Mouse (Mus musculus) kidney, adult 2 months (tissue): ENCODE measurements around the gene Naaladl1. TPM values are rescaled to one million over a fixed set of nuclear protein-coding genes. Genes with fewer than 3 reads are reported as not detected.
"Not testable (repeated sequence)": the region's sequence is repeated elsewhere in the genome, so short reads cannot be mapped to it uniquely, and the experiment has no call there.

Experiments used
- DNase-seq: peaks from one replicate; pipeline ENCODE4 v3.0.0; 2021
- H3K27ac ChIP-seq: fragments of 200-500 bp; 2 replicates; pipeline ENCODE4 v1.5.1; 2012; ENCODE audit warnings: low read depth, low read length, control low read depth, inconsistent platforms; ENCODE audit not compliant: insufficient read depth
- H3K27me3 ChIP-seq: fragments of 200-500 bp; replicated peaks from 2 replicates; pipeline ENCODE4 v1.6.1; 2012; ENCODE audit warnings: mild to moderate bottlenecking, moderate library complexity, low read length, inconsistent platforms; ENCODE audit not compliant: control insufficient read depth, insufficient read depth
- H3K36me3 ChIP-seq: fragments of 200-500 bp; 2 replicates; pipeline ENCODE4 v1.6.1; 2012; ENCODE audit warnings: mild to moderate bottlenecking, moderate library complexity, low read length, inconsistent platforms; ENCODE audit not compliant: control insufficient read depth, insufficient read depth
- H3K4me1 ChIP-seq: fragments of 200-500 bp; 2 replicates; pipeline ENCODE4 v1.6.1; 2011; ENCODE audit warnings: low read length; ENCODE audit not compliant: control insufficient read depth, insufficient read depth
- H3K4me3 ChIP-seq: fragments of 200-500 bp; 2 replicates; pipeline ENCODE4 v1.5.1; 2011; ENCODE audit warnings: mild to moderate bottlenecking, low read depth, low read length, control low read depth; ENCODE audit not compliant: insufficient read depth
- CTCF ChIP-seq: fragments of 200-500 bp; conservative IDR thresholded peaks from 2 replicates; pipeline ENCODE4 v1.5.1; 2011; ENCODE audit warnings: low read depth, mild to moderate bottlenecking, control low read depth, low read length, moderate library complexity, mixed read lengths; ENCODE audit not compliant: insufficient read depth, insufficient read length
- POLR2A ChIP-seq: fragments of 200-500 bp; IDR thresholded peaks from one replicate; pipeline ENCODE4 v1.6.1; 2011; ENCODE audit warnings: low read depth, low read length, control low read depth
- WGBS: fragments of 180-500 bp; shearing (Covaris S2); methylation state at CpG from one replicate; pipeline ENCODE4 v1.1.7; 2018; 5-methylcytosine and 5-hydroxymethylcytosine counted together
- polyA plus RNA-seq: library from polyadenylated mRNA; depleted of rRNA; stranded (reverse); fragments of >200 nt; gene quantifications from 2 replicates; pipeline ENCODE4 v1.2.3, GENCODE M21; 2012

The Naaladl1 gene
- polyA plus RNA-seq, 1 experiment, result 2.0 TPM

DNA sequence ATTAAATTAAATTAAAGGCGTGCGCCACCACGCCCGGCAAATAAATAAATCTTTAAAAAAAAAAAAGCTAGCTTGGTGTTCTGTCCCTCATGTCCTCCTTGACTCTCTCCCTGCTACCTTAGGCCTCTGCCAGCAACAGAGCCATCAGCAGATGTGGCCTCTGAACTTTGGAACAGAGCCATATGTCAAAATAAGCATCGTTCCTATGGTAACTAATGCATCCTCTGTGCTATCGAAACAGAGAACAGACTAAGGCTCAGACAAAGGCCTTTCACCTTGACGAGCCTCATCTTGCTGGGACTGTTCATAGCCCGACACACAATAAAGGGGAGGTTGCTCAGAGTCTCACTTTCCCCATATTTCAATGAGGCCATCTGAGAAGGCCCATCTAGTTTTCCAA is 17.7 kb downstream of the Naaladl1 start:
- H3K27ac ChIP-seq, result no peak overlapping the region
- H3K27me3 ChIP-seq, result no peaks in the 10 kb centered on the region

DNA sequence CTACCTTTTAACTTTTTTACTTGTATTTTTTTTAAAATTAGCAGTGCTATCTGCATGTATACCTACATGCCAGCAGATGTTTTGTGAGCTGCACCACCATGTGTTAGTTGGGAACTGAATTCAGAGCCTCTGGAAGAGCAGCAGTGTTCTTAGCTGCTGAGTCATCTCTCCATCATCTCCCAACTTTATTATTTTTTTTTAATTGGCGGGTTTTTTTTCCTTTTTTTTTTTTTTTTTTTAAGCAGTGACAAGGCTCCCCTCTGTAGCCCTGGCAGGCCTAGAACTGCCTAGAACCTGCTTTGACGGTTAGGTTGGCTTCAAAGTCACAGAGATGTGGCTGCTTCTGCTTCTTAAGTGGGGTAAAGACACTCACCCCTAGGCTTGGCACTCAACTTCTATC is 19.3 kb downstream of the Naaladl1 start:
- no peaks in the 10 kb centered on the region for H3K36me3 ChIP-seq
- WGBS, result 65% methylated on average over 2 of the region's 2 CpGs
- peaks cover 2% of the 10 kb centered on the region; the same call in 1 of the 2 replicates for H3K4me1 ChIP-seq
- DNase-seq, result no peak
- no peak overlapping the region for H3K27ac ChIP-seq
- TF ChIP-seq CTCF (no peak), POLR2A (no peak)
- no peak overlapping the region for H3K4me3 ChIP-seq
- H3K27me3 ChIP-seq, result no peaks in the 10 kb centered on the region

More for the DNA sequence above, 17.7 kb downstream of the Naaladl1 start:
- no peak for TF ChIP-seq POLR2A
- TF ChIP-seq CTCF, result no peak
- no peaks in the 10 kb centered on the region for H3K36me3 ChIP-seq
- H3K4me1 ChIP-seq, result peaks cover 5% of the 10 kb centered on the region; the same call in 1 of the 2 replicates
- no peak overlapping the region for H3K4me3 ChIP-seq
- no peak for DNase-seq
- WGBS, result 64% methylated on average over 8 of the region's 8 CpGs

DNA sequence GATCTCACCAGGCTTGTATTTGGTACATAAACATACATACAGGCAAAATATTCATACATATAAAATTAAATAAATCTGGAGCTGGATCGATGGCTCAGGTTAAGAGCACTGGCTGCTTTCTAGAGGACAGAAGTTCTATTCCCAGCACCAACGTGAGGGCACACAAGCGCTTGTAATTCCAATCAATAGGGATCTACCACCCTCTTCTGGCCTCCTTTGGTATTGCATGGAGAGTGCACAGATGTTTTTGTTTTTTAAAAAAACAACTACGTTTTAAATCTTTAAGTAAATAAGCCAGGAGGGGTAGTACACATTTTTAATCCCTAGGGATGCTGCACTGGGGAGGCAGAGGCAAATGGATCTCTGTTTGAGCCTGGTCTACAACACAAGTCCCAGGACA is 20.7 kb downstream of the Naaladl1 start:
- TF ChIP-seq POLR2A (no peak), CTCF (peak; percentile 61)
- peak; percentile 74 for DNase-seq
- H3K27ac ChIP-seq, result no peak overlapping the region
- no peak overlapping the region for H3K4me3 ChIP-seq
- 27% methylated on average over 4 of the region's 4 CpGs for WGBS
- H3K27me3 ChIP-seq, result no peaks in the 10 kb centered on the region
- H3K36me3 ChIP-seq, result no peaks in the 10 kb centered on the region
- peaks cover 2% of the 10 kb centered on the region; the same call in 1 of the 2 replicates for H3K4me1 ChIP-seq

DNA sequence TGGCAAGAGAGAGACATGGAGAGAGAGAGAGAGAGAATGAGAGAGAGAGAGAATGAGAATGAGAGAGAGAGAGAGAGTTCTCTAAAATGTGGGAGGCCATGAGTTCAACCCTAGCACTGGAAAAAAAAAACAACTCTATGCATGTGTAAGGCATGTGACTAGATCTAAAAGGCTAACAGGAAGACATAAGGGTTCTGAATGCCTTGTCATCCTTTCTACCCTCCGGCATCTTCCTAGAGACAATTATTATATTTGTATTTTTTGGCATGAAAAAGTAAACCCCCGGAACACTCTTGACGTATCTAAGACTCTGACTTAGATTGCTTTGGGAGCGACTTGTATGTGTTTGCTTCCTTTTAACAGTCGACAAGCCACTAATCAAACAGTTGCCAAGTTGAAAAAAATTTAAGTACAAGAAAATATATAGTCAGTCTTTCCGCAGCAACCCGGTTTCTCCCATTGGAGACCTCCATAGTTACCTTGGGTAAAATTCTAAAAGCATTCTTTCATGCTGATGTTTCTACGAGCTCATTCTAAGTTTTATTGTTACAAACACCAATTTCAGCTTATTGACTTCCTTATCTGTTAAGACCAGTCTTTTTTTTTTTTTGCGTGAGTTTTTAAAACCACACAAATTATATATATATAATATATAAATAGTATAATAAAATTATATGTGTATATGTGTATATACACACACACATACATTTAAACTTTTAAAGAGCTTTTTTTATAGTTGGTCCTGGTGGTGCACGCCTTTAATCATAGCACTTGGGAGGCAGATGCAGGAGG is 21.4 kb downstream of the Naaladl1 start:
- no peaks in the 10 kb centered on the region for H3K36me3 ChIP-seq
- peak overlapping the region; percentile 91 for H3K4me3 ChIP-seq
- DNase-seq, result no peak
- no peaks in the 10 kb centered on the region for H3K27me3 ChIP-seq
- TF ChIP-seq CTCF (no peak), POLR2A (no peak)
- whole genome bisulfite sequencing, result 55% methylated on average over 10 of the region's 10 CpGs
- H3K4me1 ChIP-seq, result peaks cover 2% of the 10 kb centered on the region; the same call in 1 of the 2 replicates
- H3K27ac ChIP-seq, result no peak overlapping the region; the same call in 1 of the 2 replicates

DNA sequence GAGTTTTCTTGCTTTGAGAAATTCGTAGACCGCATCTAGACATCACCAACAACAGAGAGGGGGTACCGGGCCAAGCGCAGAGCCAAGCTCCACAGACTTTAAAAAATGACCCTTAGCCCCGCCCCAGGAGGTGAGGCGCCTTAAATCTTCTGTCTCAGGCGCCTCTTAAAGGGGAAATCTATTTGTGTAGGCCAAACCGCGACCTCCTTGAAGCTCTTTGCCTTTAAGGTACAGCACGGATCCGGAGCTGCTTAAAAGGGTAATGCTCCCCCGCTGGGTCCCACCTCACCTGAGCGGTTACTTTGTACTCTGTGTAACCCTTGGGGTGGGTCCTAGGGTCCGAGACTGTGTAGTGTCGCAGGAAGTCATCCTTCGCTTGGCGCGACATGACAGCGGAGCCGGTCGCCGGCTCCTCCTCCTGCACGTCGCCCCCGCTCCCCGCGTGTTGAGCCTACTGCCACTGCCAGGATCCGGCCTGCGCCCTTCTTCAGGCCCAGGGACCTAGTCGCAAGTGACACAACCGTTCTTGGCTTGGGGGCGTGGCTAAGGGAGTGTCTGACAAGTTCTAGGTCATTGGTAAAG is 22.3 kb downstream of the Naaladl1 start, which contains the start of gene Snx15:
Gene Snx15 (minus strand): TSS at position 545 of the 582 bp plus-strand sequence.
- Histone ChIP-seq H3K27me3 (no peaks in the 10 kb centered on the region), H3K4me3 (peak within 1 kb of the TSS; percentile 91), H3K36me3 (no peaks in the 10 kb centered on the region), H3K4me1 (peaks cover 2% of the 10 kb centered on the region; the same call in 1 of the 2 replicates), H3K27ac (peak within 1 kb of the TSS; percentile 98)
- peak; percentile 99 for DNase-seq
- no peak for TF ChIP-seq POLR2A
- no peak for TF ChIP-seq CTCF
- under 1% methylated on average over 32 of the region's 32 CpGs for WGBS

DNA sequence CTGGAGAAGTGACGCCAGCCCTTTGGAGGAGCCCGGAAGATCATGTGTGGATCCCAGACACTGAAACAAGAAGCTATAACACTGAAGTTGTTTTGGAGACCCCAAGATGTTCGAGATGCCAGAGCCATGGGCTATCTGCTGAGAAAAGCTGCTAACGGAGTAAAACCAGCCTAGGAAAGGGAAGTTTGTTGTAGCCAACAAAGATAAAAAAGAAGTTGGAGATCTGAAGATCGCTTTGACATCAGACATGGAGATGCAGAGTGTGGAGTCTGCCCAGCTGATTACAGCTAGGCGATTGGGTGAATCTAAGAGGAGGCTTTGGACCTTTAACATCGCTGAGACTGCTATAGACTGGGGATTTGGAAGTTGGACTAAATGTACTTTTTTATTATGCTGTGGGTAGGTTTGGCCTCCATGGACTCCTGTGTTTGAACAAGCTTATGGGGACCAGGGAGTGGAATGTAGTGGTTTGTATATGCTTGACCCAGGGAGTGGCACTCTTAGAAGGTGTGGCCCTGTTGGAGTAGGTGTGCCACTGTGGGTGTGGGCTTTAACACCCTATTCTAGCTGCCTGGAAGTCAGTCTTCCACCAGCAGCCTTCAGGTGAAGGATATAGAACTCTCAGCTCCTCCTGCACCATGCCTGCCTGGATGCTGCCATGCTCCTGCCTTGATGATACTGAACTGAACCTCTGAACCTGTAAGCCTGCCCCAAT is 25.0 kb downstream of the Naaladl1 start:
- not testable (repeated sequence) for H3K36me3 ChIP-seq, H3K27me3 ChIP-seq

More for the DNA sequence above, 25.0 kb downstream of the Naaladl1 start:
- H3K4me3 ChIP-seq, DNase-seq, H3K27ac ChIP-seq, H3K4me1 ChIP-seq: not testable (repeated sequence)
- 78% methylated on average over 7 of the region's 7 CpGs for WGBS
